ENCODE assay signal across 8 mouse cellular contexts in genomic region chr6:149310226-149310625, GRCm38 (mm10). TPM values are rescaled to one million over a fixed set of nuclear protein-coding genes. Genes with fewer than 3 reads are reported as not detected.
DNase-seq lines count a peak whose midpoint lies in the region; ATAC-seq and TF ChIP-seq lines count a peak whose summit lies in the region.

No protein-coding gene starts in this region.

- H3K9me3 ChIP-seq in kidney, postnatal 0 days (replicated peaks; ENCODE audit: low read length): no peaks in the 10 kb centered on the region
- no peaks in the 10 kb centered on the region for H3K9me3 ChIP-seq in embryonic facial prominence, embryonic 11.5 days (replicated peaks; ENCODE audit: control insufficient read depth, low read length)
- 0 out of 2 replicates have a peak, but pooled peaks cover 2% of the 10 kb centered on the region for H3K9me3 ChIP-seq in midbrain, embryonic 16.5 days (replicated peaks; ENCODE audit: control insufficient read depth, low read length, poor library complexity, severe bottlenecking)

- H3K36me3 ChIP-seq in kidney, postnatal 0 days (ENCODE audit: insufficient read depth, low read length): no peaks in the 10 kb centered on the region; the same call in 1 of the 2 replicates
- no peaks in the 10 kb centered on the region for H3K36me3 ChIP-seq in embryonic facial prominence, embryonic 11.5 days (replicated peaks; ENCODE audit: control insufficient read depth, insufficient read depth, low read depth, low read length)
- H3K36me3 ChIP-seq in midbrain, embryonic 16.5 days (ENCODE audit: control insufficient read depth, insufficient read depth, low read length): 0 out of 2 replicates have a peak, but pooled peaks cover 4% of the 10 kb centered on the region

- no peak for ATAC-seq in kidney, postnatal 0 days (replicated peaks; ENCODE audit: low FRiP score, low read depth)
- no peak for ATAC-seq in embryonic facial prominence, embryonic 11.5 days (replicated peaks; ENCODE audit: insufficient number of reproducible peaks, low FRiP score, low TSS enrichment, low read depth)
- no peak for ATAC-seq in midbrain, embryonic 16.5 days

- peak overlapping the region; percentile 100 for H3K27ac ChIP-seq in kidney, postnatal 0 days
- no peak overlapping the region; the same call in 1 of the 2 replicates for H3K27ac ChIP-seq in embryonic facial prominence, embryonic 11.5 days (replicated peaks; ENCODE audit: low read depth, low read length)
- no peak overlapping the region; the same call in 1 of the 2 replicates for H3K27ac ChIP-seq in midbrain, embryonic 16.5 days (ENCODE audit: low read length)

- 33% methylated on average over 2 of the region's 2 CpGs for WGBS in kidney, postnatal 0 days
- WGBS in embryonic facial prominence, embryonic 11.5 days: 64% methylated on average over 2 of the region's 2 CpGs
- 62% methylated on average over 2 of the region's 2 CpGs for WGBS in midbrain, embryonic 16.5 days

- peak overlapping the region; percentile 96 for H3K9ac ChIP-seq in kidney, postnatal 0 days (ENCODE audit: low read depth, low read length)
- no peak overlapping the region for H3K9ac ChIP-seq in embryonic facial prominence, embryonic 11.5 days (replicated peaks; ENCODE audit: low read length)
- H3K9ac ChIP-seq in midbrain, embryonic 16.5 days (ENCODE audit: low read depth, low read length): peak overlapping the region; percentile 94

- H3K4me1 ChIP-seq in kidney, postnatal 0 days (replicated peaks; ENCODE audit: insufficient read depth, low read length): peaks cover 7% of the 10 kb centered on the region; the same call in 1 of the 2 replicates
- no peaks in the 10 kb centered on the region for H3K4me1 ChIP-seq in embryonic facial prominence, embryonic 11.5 days (ENCODE audit: control insufficient read depth, insufficient read depth, low read length)
- H3K4me1 ChIP-seq in midbrain, embryonic 16.5 days (ENCODE audit: control insufficient read depth, insufficient read depth, low read length): peaks cover 17% of the 10 kb centered on the region

- DNase-seq in kidney, postnatal 0 days (ENCODE audit: low spot score): no peak
- DNase-seq in kidney, postnatal 25 days: no peak
- no peak for DNase-seq in embryonic facial prominence, embryonic 11.5 days (ENCODE audit: low spot score)
- peak; percentile 34 for DNase-seq in induced T-regulatory cell, adult 2 months (ENCODE audit: low read depth)
- no peak for DNase-seq in frontal cortex, postnatal 10 days (ENCODE audit: low spot score in 2 of 2)
- DNase-seq in spleen, postnatal 36 days (ENCODE audit: low spot score in 2 of 2): no peak
- DNase-seq in left cerebral cortex, adult 8-10 months (ENCODE audit: low spot score in 2 of 2): no peak

- TF ChIP-seq CTCF in kidney, postnatal 0 days (IDR thresholded peaks at IDR 0.05; ENCODE audit: low read depth): no peak

- H3K4me2 ChIP-seq in kidney, postnatal 0 days (ENCODE audit: low read length): peak overlapping the region; percentile 62
- H3K4me2 ChIP-seq in embryonic facial prominence, embryonic 11.5 days (ENCODE audit: low read depth, low read length): peak overlapping the region; percentile 41
- peak overlapping the region; percentile 66 for H3K4me2 ChIP-seq in midbrain, embryonic 16.5 days (ENCODE audit: low read length)

- H3K27me3 ChIP-seq in kidney, postnatal 0 days (ENCODE audit: insufficient read depth, low read length): no peaks in the 10 kb centered on the region
- no peaks in the 10 kb centered on the region for H3K27me3 ChIP-seq in embryonic facial prominence, embryonic 11.5 days (ENCODE audit: control insufficient read depth, insufficient read depth, low read length)
- no peaks in the 10 kb centered on the region for H3K27me3 ChIP-seq in midbrain, embryonic 16.5 days (ENCODE audit: control insufficient read depth, insufficient read depth, low read depth, low read length)

- peak overlapping the region; percentile 86 for H3K4me3 ChIP-seq in kidney, postnatal 0 days (replicated peaks; ENCODE audit: low read depth, low read length)
- H3K4me3 ChIP-seq in embryonic facial prominence, embryonic 11.5 days (ENCODE audit: low read depth, low read length): peak overlapping the region; percentile 77
- H3K4me3 ChIP-seq in midbrain, embryonic 16.5 days (ENCODE audit: low read depth, low read length): peak overlapping the region; percentile 69

RNA-seq across cellular contexts. Expression of gene Resf1, which starts 1.0 kb away (rescaled TPM):
- 45.5 and 46.6 TPM in 2 replicates for polyA plus RNA-seq in kidney, postnatal 0 days (2015; fragmentation: Nextera tagmentation; extraction: Ambion mirVana)
- polyA plus RNA-seq in embryonic facial prominence, embryonic 11.5 days (2014; fragmentation: Nextera tagmentation; extraction: Ambion mirVana): 48.6 and 51.0 TPM in 2 replicates
- 26.7 and 29.9 TPM in 2 replicates for polyA plus RNA-seq in midbrain, embryonic 16.5 days (2015; fragmentation: Nextera tagmentation; extraction: Ambion mirVana)
- total RNA-seq in left cerebral cortex, adult 8-10 months (2022): 10 to 100 TPM; 14.6 to 20.4 (median 15.8) TPM
